Mouse (Mus musculus) C2C12 (cell line): ENCODE measurements around the gene Pgm1. TPM values are rescaled to one million over a fixed set of nuclear protein-coding genes. Genes with fewer than 3 reads are reported as not detected.

Source experiments
- H3K27me3 ChIP-seq: one replicate; pipeline ENCODE4 v1.6.1; 2011; ENCODE audit not compliant: control insufficient read depth, insufficient read depth, insufficient read length
- H3K36me3 ChIP-seq: one replicate; pipeline ENCODE4 v1.6.1; 2011; ENCODE audit not compliant: control insufficient read depth, insufficient read depth
- H3K4me3 ChIP-seq: one replicate; pipeline ENCODE4 v1.5.1; 2011; ENCODE audit warnings: mild to moderate bottlenecking, control low read depth; ENCODE audit not compliant: poor library complexity, insufficient read depth, severe bottlenecking
- H3K79me2 ChIP-seq: one replicate; pipeline ENCODE4 v1.6.1; 2011; ENCODE audit not compliant: control insufficient read depth, insufficient read depth
- H3K79me3 ChIP-seq: one replicate; pipeline ENCODE4 v1.6.1; 2011; ENCODE audit warnings: low read depth, control low read depth
- H3ac ChIP-seq: one replicate; pipeline ENCODE3; 2011; ENCODE audit warnings: low read depth; ENCODE audit not compliant: control insufficient read depth, insufficient read length
- CEBPB ChIP-seq: IDR thresholded peaks from one replicate; pipeline ENCODE4 v1.6.1; 2011; ENCODE audit warnings: low read depth, mild to moderate bottlenecking, control low read depth, moderate library complexity
- CTCF ChIP-seq: IDR thresholded peaks from one replicate; pipeline ENCODE4 v1.5.1; 2011; ENCODE audit not compliant: control insufficient read depth, insufficient read depth, insufficient read length
- FOSL1 ChIP-seq: IDR thresholded peaks from one replicate; pipeline ENCODE4 v1.8.0; 2011; ENCODE audit warnings: mild to moderate bottlenecking, low read length; ENCODE audit not compliant: poor library complexity, insufficient read depth, severe bottlenecking
- MAX ChIP-seq: IDR thresholded peaks from one replicate; pipeline ENCODE4 v1.6.1; 2011; ENCODE audit warnings: mild to moderate bottlenecking, control low read depth
- MYOD1 ChIP-seq: IDR thresholded peaks from one replicate; pipeline ENCODE4 v1.6.1; 2011; ENCODE audit warnings: low read depth; ENCODE audit not compliant: control insufficient read depth, insufficient read length
- MYOG ChIP-seq: IDR thresholded peaks from one replicate; pipeline ENCODE4 v1.6.1; 2011; ENCODE audit not compliant: control insufficient read depth, insufficient read length; ENCODE audit errors: extremely low read depth
- USF1 ChIP-seq: IDR thresholded peaks from one replicate; pipeline ENCODE4 v1.6.1; 2011; ENCODE audit warnings: low read depth, mild to moderate bottlenecking, control low read depth, moderate library complexity
- polyA plus RNA-seq: library from polyadenylated mRNA; unstranded; fragments of >200 nt; fragmentation: generic; extraction: Trizol; gene quantifications from one replicate; pipeline ENCODE4 v1.2.1, GENCODE M21; 2012; ENCODE audit warnings: missing spikeins

Gene Pgm1
- polyA plus RNA-seq, 1 experiment = 41.0 TPM

- Histone ChIP-seq H3K27me3 (no peaks in the 10 kb centered on the region), H3K79me2 (peaks cover 25% of the 10 kb centered on the region)
Observed at GRCm38 (mm10) chr4:99929613-99930517, 651 bp downstream of the Pgm1 start, which contains the start of gene Itgb3bp. TSS of gene Itgb3bp (minus strand) at chr4:99929813.

GRCm38 (mm10) chr4:99930518-99931239 is 1.5 kb downstream of the Pgm1 start:
- no peaks in the 10 kb centered on the region for H3K27me3 ChIP-seq
- TF ChIP-seq USF1 (no peak), CTCF (no peak), MYOD1 (no peak), MYOG (no peak), MAX (no peak), CEBPB (no peak), FOSL1 (no peak)
- H3K79me3 ChIP-seq = peaks cover 6% of the 10 kb centered on the region
- no peak overlapping the region for H3K4me3 ChIP-seq
- H3K36me3 ChIP-seq = no peaks in the 10 kb centered on the region
- peaks cover 25% of the 10 kb centered on the region for H3K79me2 ChIP-seq
- no peak overlapping the region for H3ac ChIP-seq

More at GRCm38 (mm10) chr4:99929613-99930517, 651 bp downstream of the Pgm1 start, which contains the start of gene Itgb3bp:
- Histone ChIP-seq H3ac (peak within 1 kb of the TSS; percentile 72), H3K36me3 (no peaks in the 10 kb centered on the region), H3K4me3 (peak within 1 kb of the TSS; percentile 61), H3K79me3 (peaks cover 6% of the 10 kb centered on the region)
- TF ChIP-seq FOSL1 (no peak), MYOD1 (no peak), CTCF (no peak), CEBPB (peak; percentile 57)

- Histone ChIP-seq H3K79me3 (peaks cover 6% of the 10 kb centered on the region), H3K79me2 (peaks cover 25% of the 10 kb centered on the region), H3ac (no peak overlapping the region), H3K27me3 (no peaks in the 10 kb centered on the region), H3K4me3 (no peak overlapping the region), H3K36me3 (no peaks in the 10 kb centered on the region)
- TF ChIP-seq CTCF (no peak), MYOG (no peak), CEBPB (no peak), USF1 (no peak), MAX (no peak), FOSL1 (no peak), MYOD1 (no peak)
Observed at GRCm38 (mm10) chr4:99931240-99931580, 2.0 kb downstream of the Pgm1 start.

GRCm38 (mm10) chr4:99931807-99932206 is 2.6 kb downstream of the Pgm1 start:
- no peak overlapping the region for H3ac ChIP-seq
- peaks cover 6% of the 10 kb centered on the region for H3K79me3 ChIP-seq
- H3K27me3 ChIP-seq = no peaks in the 10 kb centered on the region
- no peaks in the 10 kb centered on the region for H3K36me3 ChIP-seq
- H3K79me2 ChIP-seq = peaks cover 25% of the 10 kb centered on the region
- TF ChIP-seq CEBPB = no peak
- TF ChIP-seq FOSL1 = no peak
- TF ChIP-seq USF1 = no peak
- no peak for TF ChIP-seq CTCF
- TF ChIP-seq MYOD1 = no peak
- no peak for TF ChIP-seq MAX
- no peak for TF ChIP-seq MYOG
- no peak overlapping the region for H3K4me3 ChIP-seq

GRCm38 (mm10) chr4:99934859-99935258 is 5.6 kb downstream of the Pgm1 start:
- TF ChIP-seq FOSL1 (no peak), CTCF (no peak), CEBPB (no peak), MYOD1 (no peak), MAX (no peak), MYOG (no peak), USF1 (no peak)
- H3ac ChIP-seq = no peak overlapping the region
- no peak overlapping the region for H3K4me3 ChIP-seq
- H3K27me3 ChIP-seq = no peaks in the 10 kb centered on the region
- H3K79me2 ChIP-seq = peaks cover 25% of the 10 kb centered on the region
- no peaks in the 10 kb centered on the region for H3K36me3 ChIP-seq
- H3K79me3 ChIP-seq = peaks cover 6% of the 10 kb centered on the region
